Mouse (Mus musculus): ENCODE data around the gene Dnmt3b. TPM values are rescaled to one million over a fixed set of nuclear protein-coding genes. Genes with fewer than 3 reads are reported as not detected.
"Not testable (repeated sequence)": the region's sequence is repeated elsewhere in the genome, so short reads cannot be mapped to it uniquely, and the experiment has no call there.

Gene Dnmt3b
- polyA plus RNA-seq, 1 experiment from 2014 or later: 17.3 TPM

GRCm38 (mm10) chr2:153657659-153658058, 8.4 kb downstream of the Dnmt3b start:
- not testable (repeated sequence) for H3K9ac ChIP-seq (replicated peaks; ENCODE audit: low read length); H3K36me3 ChIP-seq (ENCODE audit: insufficient read depth, low read length); H3K4me2 ChIP-seq (replicated peaks; ENCODE audit: low read depth, low read length); H3K27me3 ChIP-seq (ENCODE audit: insufficient read depth, low read length); H3K27ac ChIP-seq (ENCODE audit: low read length); H3K9me3 ChIP-seq (ENCODE audit: low read length); H3K4me3 ChIP-seq (ENCODE audit: low read length)
- peak; percentile 62; the same call in 1 of the 2 replicates for ATAC-seq (ENCODE audit: low FRiP score, low TSS enrichment)
- WGBS: 69% methylated on average over 8 of the region's 8 CpGs
- peaks cover 13% of the 10 kb centered on the region for H3K4me1 ChIP-seq (ENCODE audit: insufficient read depth, low read length)

- H3K27me3 ChIP-seq (ENCODE audit: insufficient read depth, low read length): no peaks in the 10 kb centered on the region
- no peaks in the 10 kb centered on the region for H3K9me3 ChIP-seq (ENCODE audit: low read length)
- H3K4me2 ChIP-seq (replicated peaks; ENCODE audit: low read depth, low read length): no peak overlapping the region
- H3K4me3 ChIP-seq (ENCODE audit: low read length): no peak overlapping the region
- H3K4me1 ChIP-seq (ENCODE audit: insufficient read depth, low read length): peaks cover 13% of the 10 kb centered on the region
- no peak overlapping the region for H3K27ac ChIP-seq (ENCODE audit: low read length)
- H3K9ac ChIP-seq (replicated peaks; ENCODE audit: low read length): no peak overlapping the region
- H3K36me3 ChIP-seq (ENCODE audit: insufficient read depth, low read length): peaks cover 12% of the 10 kb centered on the region; the same call in 1 of the 2 replicates
- 62% methylated on average over 3 of the region's 3 CpGs for WGBS
- ATAC-seq (ENCODE audit: low FRiP score, low TSS enrichment): no peak
Measured at GRCm38 (mm10) chr2:153660616-153661015, 11.4 kb downstream of the Dnmt3b start.

- Histone ChIP-seq H3K36me3 (ENCODE audit: insufficient read depth, low read length) (peaks cover 16% of the 10 kb centered on the region; the same call in 1 of the 2 replicates), H3K27me3 (ENCODE audit: insufficient read depth, low read length) (no peaks in the 10 kb centered on the region), H3K4me3 (ENCODE audit: low read length) (no peak overlapping the region), H3K9ac (replicated peaks; ENCODE audit: low read length) (no peak overlapping the region), H3K9me3 (ENCODE audit: low read length) (no peaks in the 10 kb centered on the region), H3K27ac (ENCODE audit: low read length) (no peak overlapping the region), H3K4me1 (ENCODE audit: insufficient read depth, low read length) (no peaks in the 10 kb centered on the region), H3K4me2 (replicated peaks; ENCODE audit: low read depth, low read length) (no peak overlapping the region)
- WGBS: 74% methylated on average over 7 of the region's 7 CpGs
- ATAC-seq (ENCODE audit: low FRiP score, low TSS enrichment): no peak
Measured at GRCm38 (mm10) chr2:153665401-153665800, 16.2 kb downstream of the Dnmt3b start.

- Histone ChIP-seq H3K4me1 (ENCODE audit: insufficient read depth, low read length) (no peaks in the 10 kb centered on the region), H3K27ac (ENCODE audit: low read length) (no peak overlapping the region), H3K36me3 (ENCODE audit: insufficient read depth, low read length) (peaks cover 8% of the 10 kb centered on the region; the same call in 1 of the 2 replicates), H3K4me2 (replicated peaks; ENCODE audit: low read depth, low read length) (no peak overlapping the region), H3K27me3 (ENCODE audit: insufficient read depth, low read length) (no peaks in the 10 kb centered on the region), H3K9ac (replicated peaks; ENCODE audit: low read length) (no peak overlapping the region), H3K9me3 (ENCODE audit: low read length) (no peaks in the 10 kb centered on the region), H3K4me3 (ENCODE audit: low read length) (no peak overlapping the region)
- WGBS: 64% methylated on average over 7 of the region's 7 CpGs
- ATAC-seq (ENCODE audit: low FRiP score, low TSS enrichment): peak; percentile 81
Measured at GRCm38 (mm10) chr2:153668754-153669376, 19.6 kb downstream of the Dnmt3b start.

GRCm38 (mm10) chr2:153670111-153670510, 20.9 kb downstream of the Dnmt3b start:
- Histone ChIP-seq H3K4me2 (replicated peaks; ENCODE audit: low read depth, low read length) (no peak overlapping the region), H3K27me3 (ENCODE audit: insufficient read depth, low read length) (no peaks in the 10 kb centered on the region), H3K27ac (ENCODE audit: low read length) (no peak overlapping the region), H3K4me1 (ENCODE audit: insufficient read depth, low read length) (no peaks in the 10 kb centered on the region), H3K9ac (replicated peaks; ENCODE audit: low read length) (no peak overlapping the region), H3K4me3 (ENCODE audit: low read length) (no peak overlapping the region), H3K36me3 (ENCODE audit: insufficient read depth, low read length) (peaks cover 8% of the 10 kb centered on the region; the same call in 1 of the 2 replicates), H3K9me3 (ENCODE audit: low read length) (no peaks in the 10 kb centered on the region)
- no peak for ATAC-seq (ENCODE audit: low FRiP score, low TSS enrichment)
- 75% methylated on average over 5 of the region's 5 CpGs for WGBS

- H3K27ac ChIP-seq (ENCODE audit: low read length): no peak overlapping the region
- H3K27me3 ChIP-seq (ENCODE audit: insufficient read depth, low read length): no peaks in the 10 kb centered on the region
- no peaks in the 10 kb centered on the region for H3K4me1 ChIP-seq (ENCODE audit: insufficient read depth, low read length)
- no peak overlapping the region for H3K4me3 ChIP-seq (ENCODE audit: low read length)
- no peak overlapping the region for H3K9ac ChIP-seq (replicated peaks; ENCODE audit: low read length)
- 0 out of 2 replicates have a peak, but pooled peaks cover 9% of the 10 kb centered on the region for H3K36me3 ChIP-seq (ENCODE audit: insufficient read depth, low read length)
- no peak for ATAC-seq (ENCODE audit: low FRiP score, low TSS enrichment)
- H3K9me3 ChIP-seq (ENCODE audit: low read length): no peaks in the 10 kb centered on the region
- 96% methylated on average over 2 of the region's 2 CpGs for WGBS
- no peak overlapping the region for H3K4me2 ChIP-seq (replicated peaks; ENCODE audit: low read depth, low read length)
Measured at GRCm38 (mm10) chr2:153672619-153673018, 23.4 kb downstream of the Dnmt3b start.

GRCm38 (mm10) chr2:153675364-153675763, 26.1 kb downstream of the Dnmt3b start:
- peaks cover 14% of the 10 kb centered on the region for H3K36me3 ChIP-seq (ENCODE audit: insufficient read depth, low read length)
- not testable (repeated sequence) for H3K27me3 ChIP-seq (ENCODE audit: insufficient read depth, low read length); H3K27ac ChIP-seq (ENCODE audit: low read length); H3K4me1 ChIP-seq (ENCODE audit: insufficient read depth, low read length); ATAC-seq (ENCODE audit: low FRiP score, low TSS enrichment); H3K9me3 ChIP-seq (ENCODE audit: low read length); H3K9ac ChIP-seq (replicated peaks; ENCODE audit: low read length); H3K4me2 ChIP-seq (replicated peaks; ENCODE audit: low read depth, low read length); H3K4me3 ChIP-seq (ENCODE audit: low read length)
- 71% methylated on average over 1 of the region's 1 CpGs for WGBS

- no peak for ATAC-seq (ENCODE audit: low FRiP score, low TSS enrichment)
- no peaks in the 10 kb centered on the region for H3K4me1 ChIP-seq (ENCODE audit: insufficient read depth, low read length)
- 90% methylated on average over 6 of the region's 6 CpGs for WGBS
Measured at GRCm38 (mm10) chr2:153676944-153677343, 27.7 kb downstream of the Dnmt3b start.

GRCm38 (mm10) chr2:153677550-153677949, 28.3 kb downstream of the Dnmt3b start:
- Histone ChIP-seq H3K36me3 (ENCODE audit: insufficient read depth, low read length) (peaks cover 24% of the 10 kb centered on the region), H3K27ac (ENCODE audit: low read length) (no peak overlapping the region), H3K27me3 (ENCODE audit: insufficient read depth, low read length) (no peaks in the 10 kb centered on the region), H3K4me3 (ENCODE audit: low read length) (no peak overlapping the region), H3K4me2 (replicated peaks; ENCODE audit: low read depth, low read length) (no peak overlapping the region), H3K9ac (replicated peaks; ENCODE audit: low read length) (no peak overlapping the region), H3K9me3 (ENCODE audit: low read length) (no peaks in the 10 kb centered on the region), H3K4me1 (ENCODE audit: insufficient read depth, low read length) (no peaks in the 10 kb centered on the region)
- no peak for ATAC-seq (ENCODE audit: low FRiP score, low TSS enrichment)
- WGBS: 88% methylated on average over 7 of the region's 7 CpGs

More at GRCm38 (mm10) chr2:153676944-153677343, 27.7 kb downstream of the Dnmt3b start:
- Histone ChIP-seq H3K36me3 (ENCODE audit: insufficient read depth, low read length) (peaks cover 24% of the 10 kb centered on the region), H3K4me3 (ENCODE audit: low read length) (no peak overlapping the region), H3K27ac (ENCODE audit: low read length) (no peak overlapping the region), H3K4me2 (replicated peaks; ENCODE audit: low read depth, low read length) (no peak overlapping the region), H3K9ac (replicated peaks; ENCODE audit: low read length) (no peak overlapping the region), H3K27me3 (ENCODE audit: insufficient read depth, low read length) (no peaks in the 10 kb centered on the region), H3K9me3 (ENCODE audit: low read length) (no peaks in the 10 kb centered on the region)

GRCm38 (mm10) chr2:153679959-153680358, 30.7 kb downstream of the Dnmt3b start:
- no peak overlapping the region for H3K4me3 ChIP-seq (ENCODE audit: low read length)
- H3K4me2 ChIP-seq (replicated peaks; ENCODE audit: low read depth, low read length): no peak overlapping the region
- 81% methylated on average over 1 of the region's 1 CpGs for WGBS
- H3K27ac ChIP-seq (ENCODE audit: low read length): no peak overlapping the region
- H3K9ac ChIP-seq (replicated peaks; ENCODE audit: low read length): no peak overlapping the region
- no peak for ATAC-seq (ENCODE audit: low FRiP score, low TSS enrichment)
- peaks cover 24% of the 10 kb centered on the region for H3K36me3 ChIP-seq (ENCODE audit: insufficient read depth, low read length)
- H3K9me3 ChIP-seq (ENCODE audit: low read length): no peaks in the 10 kb centered on the region
- no peaks in the 10 kb centered on the region for H3K27me3 ChIP-seq (ENCODE audit: insufficient read depth, low read length)
- H3K4me1 ChIP-seq (ENCODE audit: insufficient read depth, low read length): no peaks in the 10 kb centered on the region

Measured in kidney, embryonic 16.5 days (tissue).